Mouse (Mus musculus) megakaryocyte, adult 5-6 weeks (primary cell): ENCODE results near the gene Cpz. TPM values are rescaled to one million over a fixed set of nuclear protein-coding genes. Genes with fewer than 3 reads are reported as not detected.
A peak's percentile ranks its signal among the peaks of the same experiment; 100 is the strongest.

Experiments
- ATAC-seq: 2 replicates; pipeline ENCODE4 v1.8.0; 2016; ENCODE audit warnings: mild to moderate bottlenecking, inconsistent platforms; ENCODE audit not compliant: poor library complexity, severe bottlenecking
- total RNA-seq, 2 experiments: library from RNA; stranded (forward) in 1 of 2; stranded (reverse) in 1 of 2; fragments of 153-499, 151-499 nt in 1 of 2; fragments of 221-1000, 200-1000 nt in 1 of 2; gene quantifications; 2 replicates each; pipeline versions ENCODE4 v1.2.3 to v1.2.4; 2015 to 2017

Cpz gene
- total RNA-seq, 2 experiments from 2014 or later: not detected

DNA sequence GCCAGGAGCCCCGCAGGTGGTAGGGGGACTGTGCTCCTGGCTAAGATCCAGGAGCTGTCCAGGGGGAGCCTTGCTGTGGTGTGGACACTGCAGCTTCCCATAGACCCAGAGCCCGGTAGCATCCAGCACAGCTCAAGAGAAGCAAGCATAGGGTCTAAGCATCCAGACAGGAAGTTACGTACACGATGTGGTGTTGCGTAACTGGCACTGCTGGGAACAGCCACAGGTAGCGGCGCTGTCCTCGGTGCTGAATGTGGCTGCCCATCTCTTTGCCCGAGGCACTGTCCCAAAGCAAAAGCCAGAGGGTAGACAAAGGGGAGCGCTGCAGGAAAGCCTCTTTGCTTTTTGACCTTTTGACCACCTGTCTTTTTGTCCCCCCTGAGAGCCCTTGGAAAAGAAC is 6.1 kb upstream of the Cpz start:
- no peak for ATAC-seq

DNA sequence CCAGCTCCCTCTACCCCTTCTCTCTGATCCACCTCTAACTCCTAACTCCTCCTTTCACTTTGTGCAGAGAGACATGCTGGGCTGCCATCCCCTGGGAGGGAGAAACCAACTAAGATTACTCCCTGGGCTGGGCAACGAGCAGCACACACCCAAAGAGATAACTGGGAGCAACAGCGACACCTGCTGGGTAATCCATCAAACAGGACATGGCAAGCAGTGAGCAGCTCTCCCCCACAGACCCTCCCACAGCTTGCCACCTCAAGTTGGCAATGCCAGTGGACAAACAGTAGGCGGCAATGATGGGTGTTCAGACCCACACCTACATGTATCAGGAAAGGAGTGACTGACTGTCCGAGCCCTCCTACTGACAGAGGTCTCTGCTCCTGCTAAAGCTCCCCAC is 4.9 kb upstream of the Cpz start:
- ATAC-seq: no peak

DNA sequence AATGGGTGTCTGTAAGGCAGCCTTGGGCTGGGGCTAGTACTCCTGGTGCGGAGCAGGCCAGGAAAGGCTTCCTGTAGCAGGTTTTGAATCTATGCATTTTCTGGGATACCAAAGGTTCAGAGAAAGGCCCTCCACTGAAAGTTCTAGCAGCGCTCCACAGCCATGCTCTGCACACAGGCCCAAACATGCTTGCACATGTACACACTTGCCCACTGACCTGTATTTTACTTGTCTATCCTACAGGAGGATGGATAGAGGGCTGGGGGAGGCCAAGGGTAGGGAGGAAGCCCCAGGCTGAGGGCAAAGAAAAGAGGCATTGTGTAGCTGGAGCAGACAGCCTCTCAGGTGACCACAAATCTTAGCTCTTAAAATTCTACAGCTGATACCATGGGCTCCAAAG is 1.1 kb downstream of the Cpz start:
- ATAC-seq: no peak

DNA sequence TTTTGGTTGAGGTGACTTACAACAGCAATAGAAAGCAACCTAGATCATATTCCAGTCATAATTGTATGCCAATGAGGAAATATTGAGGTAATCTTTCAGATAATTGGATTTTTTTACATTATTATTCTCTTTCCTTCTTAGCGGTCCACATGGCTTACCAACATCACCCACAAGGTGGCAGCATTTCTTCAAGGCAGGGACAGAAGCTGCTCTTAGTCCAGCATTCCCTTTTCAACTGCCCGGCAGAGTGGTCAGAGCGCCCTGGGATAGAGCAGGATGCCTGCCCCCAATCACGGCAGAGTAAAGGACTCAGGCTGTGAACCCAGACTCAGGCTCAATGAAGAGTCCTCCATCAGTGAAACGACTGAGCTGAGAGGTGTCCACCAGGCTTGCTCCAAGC is 1.8 kb downstream of the Cpz start:
- ATAC-seq: no peak

DNA sequence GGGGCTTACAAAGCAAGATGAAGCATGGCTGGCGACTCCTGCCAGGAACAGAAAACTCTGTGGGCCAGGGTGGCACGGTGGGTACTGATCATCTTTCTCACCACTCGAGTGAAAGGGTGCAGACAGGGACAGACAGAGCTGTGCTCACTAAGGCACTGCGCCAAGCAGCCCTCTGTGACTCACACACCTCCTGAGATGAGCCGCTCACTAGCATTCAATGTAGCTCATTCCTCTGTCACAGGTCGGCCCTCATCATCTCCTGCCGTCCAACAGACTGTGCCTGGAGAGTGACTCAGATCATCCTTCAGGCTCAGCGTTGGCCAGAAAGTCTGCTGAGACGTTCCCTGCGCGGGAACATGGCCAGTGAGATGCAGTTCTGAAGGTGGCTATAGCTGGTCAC is 8.7 kb downstream of the Cpz start:
- ATAC-seq: no peak

DNA sequence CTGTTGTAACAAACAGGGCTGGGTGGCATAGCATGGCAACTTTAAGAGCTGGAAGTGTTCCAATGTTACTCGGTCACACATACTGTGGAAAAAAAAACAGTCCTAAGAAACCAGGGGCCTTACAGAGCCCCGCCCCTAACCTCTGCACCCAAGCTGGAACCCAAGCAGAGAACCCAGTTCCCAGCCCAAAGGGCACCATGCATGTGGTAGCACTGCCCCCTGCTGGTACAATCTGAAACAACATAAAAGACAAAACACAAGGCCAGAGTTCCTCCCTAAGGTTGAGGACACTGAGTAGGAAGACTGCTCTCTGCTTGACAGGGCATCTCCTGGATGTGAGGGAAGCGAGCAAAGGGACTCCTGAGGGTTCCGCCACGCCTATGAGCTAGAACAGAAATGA is 14.9 kb downstream of the Cpz start:
- no peak for ATAC-seq

DNA sequence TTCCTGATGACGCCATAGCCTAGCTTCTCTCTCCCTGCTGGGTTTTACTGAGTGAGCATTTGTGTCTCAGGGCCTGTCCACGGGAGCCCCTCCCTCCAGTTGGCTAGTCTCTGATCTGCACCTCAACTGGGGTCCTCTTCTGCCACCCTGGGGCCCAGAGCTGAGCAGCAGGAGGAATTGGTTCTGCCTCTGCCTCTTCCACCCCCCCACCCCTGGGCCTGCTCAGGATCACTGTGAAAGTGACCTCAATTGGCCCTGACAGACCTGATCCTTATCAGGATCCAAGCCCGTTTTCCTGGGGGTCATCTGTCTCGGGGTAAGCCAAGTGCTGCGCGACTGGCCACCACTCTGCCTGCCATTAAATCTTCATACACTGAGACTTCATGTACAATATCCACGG is 20.5 kb downstream of the Cpz start:
- no peak for ATAC-seq

DNA sequence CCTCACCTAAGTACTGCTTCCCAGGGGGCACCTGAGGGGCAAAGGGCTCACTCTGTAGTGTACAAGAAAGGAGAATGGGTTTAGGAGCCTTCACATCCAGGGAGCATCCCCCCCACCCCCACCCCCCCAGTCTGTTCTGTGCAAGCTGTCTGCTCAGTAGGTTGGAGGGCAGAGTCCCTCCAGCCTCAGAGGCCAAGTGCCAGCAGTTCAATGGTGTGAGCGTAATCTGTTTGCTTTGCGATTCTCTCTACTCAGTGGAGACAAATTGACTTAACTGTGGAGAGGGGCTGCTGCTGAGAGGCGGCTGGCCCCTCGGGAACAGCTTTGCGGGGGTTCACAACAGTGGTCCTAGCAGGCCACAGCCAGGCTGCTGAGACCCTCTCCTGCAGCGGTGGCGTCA is 28.2 kb downstream of the Cpz start:
- no peak for ATAC-seq

DNA sequence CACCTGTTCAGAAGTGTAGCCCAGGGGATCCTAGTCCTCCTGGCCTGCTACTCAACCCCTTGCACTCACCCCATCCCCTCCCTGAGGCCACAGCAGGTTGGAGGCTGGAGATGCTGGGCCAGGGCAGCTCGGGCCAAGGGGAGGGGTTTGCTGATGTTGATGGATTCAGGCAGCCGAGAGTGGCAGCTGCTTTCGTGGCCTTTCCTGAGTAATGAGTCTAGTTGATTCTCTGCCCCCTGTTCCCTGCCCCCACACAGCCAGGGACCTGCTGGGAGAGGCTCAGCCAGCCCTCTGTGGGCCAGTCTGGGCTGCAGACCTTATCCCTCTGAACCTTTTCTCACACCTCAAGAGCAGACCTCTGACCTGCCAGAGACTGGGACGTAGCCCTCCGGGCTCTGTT is 29.5 kb downstream of the Cpz start:
- no peak for ATAC-seq

DNA sequence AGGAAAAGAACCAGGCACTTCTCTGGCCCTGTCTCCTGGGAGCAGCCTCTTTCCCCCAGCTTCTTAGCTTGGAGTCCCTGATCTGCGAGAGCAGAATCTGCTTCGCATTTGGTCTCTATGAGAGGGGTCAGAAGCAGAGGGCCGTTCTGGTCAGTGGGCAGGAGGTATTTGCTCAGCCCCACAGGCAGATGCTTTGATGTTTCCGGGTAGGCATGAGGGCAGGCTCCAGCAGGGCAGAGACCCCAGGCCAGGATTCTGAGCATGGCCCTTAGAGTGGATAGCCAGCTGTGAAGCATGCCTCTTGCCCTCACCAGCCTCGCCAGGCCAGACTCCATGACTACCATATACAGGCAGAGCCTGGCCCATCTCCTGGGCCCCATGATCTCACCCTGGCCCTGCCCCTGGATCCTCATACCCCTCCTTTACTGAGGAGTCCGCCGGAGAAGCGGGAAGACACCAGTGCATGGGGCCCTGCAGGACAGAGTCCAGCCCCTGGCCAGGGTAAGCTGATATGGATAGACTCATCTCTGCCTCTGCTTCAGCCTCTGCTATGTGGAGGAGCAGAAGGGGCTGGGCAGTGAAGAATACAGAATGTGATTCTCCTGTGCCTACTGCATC is 30.6 kb downstream of the Cpz start:
- ATAC-seq: no peak

DNA sequence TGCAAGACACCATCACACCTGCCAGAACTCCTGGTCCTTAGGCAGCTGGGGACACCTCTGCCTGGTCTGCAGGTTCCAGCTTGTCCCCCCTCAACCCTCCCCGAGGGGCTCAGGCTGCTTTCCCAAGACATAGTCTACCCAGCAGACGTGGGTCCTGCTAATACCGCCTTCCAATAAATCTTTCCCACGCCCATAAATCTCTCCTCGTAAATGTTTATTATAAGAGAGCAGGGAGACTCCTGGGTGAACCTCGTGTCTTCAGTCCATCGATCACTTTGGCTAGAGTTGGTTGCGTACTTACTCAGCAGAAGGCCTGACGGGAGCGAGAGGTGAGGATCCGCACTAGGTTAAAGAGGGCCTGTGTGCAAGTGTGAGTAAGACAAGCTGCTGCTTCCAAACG is 31.7 kb downstream of the Cpz start:
- ATAC-seq: no peak

DNA sequence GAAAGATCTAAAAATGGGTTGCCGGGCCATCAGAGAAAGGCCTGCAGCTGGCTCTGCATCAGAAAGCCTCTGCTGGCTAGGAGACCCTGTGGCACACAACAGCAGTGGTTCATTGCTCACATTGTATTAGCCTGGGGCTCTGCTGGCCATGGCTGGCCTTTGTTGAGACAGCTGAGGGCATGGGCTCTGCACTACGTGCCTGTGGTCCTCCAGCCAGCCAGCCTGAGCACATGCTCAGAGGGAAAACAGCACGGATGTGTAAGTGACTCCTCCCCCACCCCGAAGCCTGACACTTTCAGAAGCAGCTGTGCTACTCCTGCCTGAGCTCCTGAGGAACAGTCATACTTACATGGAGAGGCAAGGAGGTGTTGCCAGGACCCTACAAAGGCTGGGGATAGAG is 46.0 kb downstream of the Cpz start:
- ATAC-seq: no peak

DNA sequence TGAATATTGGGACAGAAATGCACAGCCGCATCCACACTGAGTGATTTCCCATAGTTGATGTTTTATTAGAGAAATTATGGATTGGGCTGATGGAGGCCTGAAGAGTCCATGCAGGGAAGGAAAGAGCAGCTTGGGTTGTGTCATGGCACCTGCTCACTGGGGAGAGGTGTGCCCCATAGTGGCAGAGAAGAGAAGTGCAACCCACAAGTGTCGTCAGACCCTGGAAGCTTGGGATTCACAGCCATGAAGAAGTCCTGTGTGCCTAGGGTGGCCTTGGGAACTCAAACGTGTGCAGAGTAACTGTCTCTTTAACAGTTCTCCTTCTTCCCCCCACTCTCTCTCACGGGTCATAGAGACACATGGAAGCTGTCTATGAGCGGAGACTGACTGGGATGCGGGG is 50.3 kb downstream of the Cpz start:
- ATAC-seq: no peak

DNA sequence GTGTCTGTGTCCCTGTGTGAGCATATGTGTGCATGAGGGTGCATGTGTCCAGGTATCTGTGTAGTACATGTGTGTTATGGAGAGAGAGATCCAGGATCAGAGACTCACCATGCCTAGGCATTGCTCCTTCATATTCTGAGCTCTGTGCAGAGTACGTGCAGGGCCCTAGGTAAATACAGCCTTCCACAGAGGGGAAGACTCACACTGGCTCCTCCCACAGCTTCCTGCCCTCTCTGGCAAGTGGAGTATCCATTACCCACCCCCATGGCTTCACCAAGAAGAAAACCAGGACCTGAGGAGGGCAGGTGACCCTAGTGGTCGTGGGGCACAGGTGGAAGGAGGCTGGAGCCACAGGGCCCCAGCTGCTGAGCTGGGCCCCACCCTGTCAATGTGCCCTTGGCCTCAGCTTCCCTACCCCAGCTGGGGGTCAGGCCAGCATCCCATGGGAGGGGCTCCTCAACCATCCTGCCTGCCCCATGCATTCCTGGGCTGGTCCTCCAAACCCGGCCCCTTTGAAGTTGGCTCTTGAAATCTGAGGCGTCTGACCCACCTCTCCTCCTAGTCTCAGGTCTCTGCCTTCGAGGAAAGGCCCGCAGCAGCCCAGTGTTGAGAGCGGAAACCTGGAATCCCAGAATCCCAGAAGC is 54.5 kb downstream of the Cpz start:
- ATAC-seq: no peak

DNA sequence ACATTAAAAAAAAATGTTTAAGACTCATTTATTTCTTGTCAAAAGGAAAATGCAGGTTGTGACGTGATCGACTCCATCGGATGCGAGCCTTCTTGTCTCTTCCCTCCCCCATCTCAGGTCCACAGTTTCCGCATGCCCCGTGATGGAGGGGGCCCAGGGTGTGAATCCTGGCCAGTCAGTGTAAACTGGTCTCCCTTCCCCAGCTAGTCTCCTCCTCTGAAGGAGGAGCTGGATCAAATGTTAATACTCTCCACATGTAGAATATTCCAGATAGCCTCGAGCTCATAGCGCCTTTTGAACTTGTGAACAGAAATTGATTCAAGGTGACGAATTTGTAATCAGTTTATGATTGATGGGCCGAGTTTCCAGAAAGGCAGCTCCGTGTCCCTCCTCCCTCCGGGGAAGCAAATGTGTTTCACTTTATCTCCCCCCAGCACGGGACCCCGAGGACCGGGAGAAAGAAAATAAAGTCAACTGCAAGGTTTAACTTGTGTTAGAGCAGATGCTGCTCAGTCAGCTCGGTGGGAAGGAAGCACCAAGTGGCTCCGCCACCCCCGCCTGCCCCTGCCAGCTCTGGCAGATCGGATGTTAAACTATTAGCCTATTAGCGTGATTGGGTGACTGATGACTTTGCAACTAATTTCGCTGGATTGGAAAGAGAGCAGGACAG is 59.4 kb downstream of the Cpz start:
- ATAC-seq: no peak

DNA sequence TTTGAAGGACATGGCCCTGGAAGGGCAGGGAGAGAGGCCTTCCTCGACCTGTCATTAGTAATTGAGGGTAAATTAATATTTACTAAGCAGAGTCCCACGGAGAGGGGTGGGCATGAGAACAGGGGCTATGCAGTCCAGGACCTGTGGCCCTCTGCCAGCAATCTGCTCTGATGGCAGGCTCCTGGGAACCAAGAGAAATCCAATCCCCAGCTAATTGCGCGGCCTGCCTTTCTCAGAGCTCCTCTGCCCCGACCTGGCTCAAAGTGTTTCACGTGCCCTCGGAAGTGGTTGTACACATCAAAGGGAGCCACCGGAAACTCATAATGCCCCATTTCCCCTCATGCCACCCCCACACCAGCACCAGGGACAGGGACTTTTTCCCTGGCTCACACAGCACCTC is 63.4 kb downstream of the Cpz start:
- 0 out of 2 replicates have a peak, but pooled peaks have one; percentile 12 for ATAC-seq

DNA sequence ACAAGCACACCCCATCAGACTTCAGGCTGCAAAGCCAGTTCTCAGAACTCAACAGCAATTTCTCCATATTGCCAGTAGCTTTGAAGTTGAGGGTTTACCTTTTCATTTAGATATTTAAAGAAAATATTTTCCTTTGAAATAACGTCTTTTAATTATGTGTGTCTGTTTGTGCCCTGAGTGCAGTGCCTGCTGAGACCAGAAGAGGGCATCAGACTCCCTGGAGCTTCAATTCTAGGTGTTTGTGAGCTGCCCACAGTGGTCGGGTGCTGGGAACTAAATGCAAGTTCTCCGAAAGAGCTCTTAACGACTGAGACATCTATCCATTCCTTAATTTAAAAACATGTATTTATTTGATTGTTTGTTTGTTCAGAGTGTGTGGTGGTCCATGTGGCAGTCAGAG is 65.7 kb downstream of the Cpz start:
- no peak for ATAC-seq

DNA sequence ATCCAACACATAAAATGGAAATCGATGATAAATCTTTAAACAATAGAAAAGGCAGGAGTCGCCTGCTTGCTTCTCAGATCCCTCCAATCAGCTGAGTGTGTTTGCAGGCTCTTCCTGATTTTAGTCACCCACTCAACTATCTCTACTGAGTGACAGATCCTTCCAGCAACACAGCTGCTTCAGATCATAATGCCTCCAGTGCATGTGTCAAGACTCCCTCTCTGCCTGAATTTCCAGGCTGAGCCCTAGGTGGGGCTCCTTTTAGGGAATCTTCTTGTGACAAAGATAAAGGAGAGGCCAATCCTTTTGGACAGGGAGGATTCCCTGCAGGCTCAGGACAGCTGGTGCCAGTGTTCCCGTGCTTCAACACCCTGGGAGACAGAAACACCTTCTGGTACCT is 67.2 kb downstream of the Cpz start:
- no peak for ATAC-seq

DNA sequence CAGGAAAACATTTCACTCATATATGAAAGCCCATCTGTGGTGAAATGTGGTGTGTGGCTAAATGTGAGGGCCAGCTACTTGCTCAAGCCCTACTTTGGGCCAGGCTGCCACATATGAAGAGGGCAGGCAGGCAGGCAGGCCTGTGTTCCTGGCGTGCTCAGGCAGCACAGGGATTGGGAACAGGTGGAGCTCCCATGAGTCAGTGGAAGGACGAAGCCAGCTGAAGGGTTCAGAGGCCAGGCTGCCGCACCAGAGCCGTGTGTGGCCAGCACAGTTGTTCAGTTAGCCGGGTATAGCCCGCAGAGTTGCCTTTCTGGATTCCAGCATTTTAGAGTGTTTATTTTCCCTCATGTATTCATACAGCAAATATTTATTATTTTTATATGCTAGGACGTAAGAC is 68.1 kb downstream of the Cpz start:
- ATAC-seq: no peak

DNA sequence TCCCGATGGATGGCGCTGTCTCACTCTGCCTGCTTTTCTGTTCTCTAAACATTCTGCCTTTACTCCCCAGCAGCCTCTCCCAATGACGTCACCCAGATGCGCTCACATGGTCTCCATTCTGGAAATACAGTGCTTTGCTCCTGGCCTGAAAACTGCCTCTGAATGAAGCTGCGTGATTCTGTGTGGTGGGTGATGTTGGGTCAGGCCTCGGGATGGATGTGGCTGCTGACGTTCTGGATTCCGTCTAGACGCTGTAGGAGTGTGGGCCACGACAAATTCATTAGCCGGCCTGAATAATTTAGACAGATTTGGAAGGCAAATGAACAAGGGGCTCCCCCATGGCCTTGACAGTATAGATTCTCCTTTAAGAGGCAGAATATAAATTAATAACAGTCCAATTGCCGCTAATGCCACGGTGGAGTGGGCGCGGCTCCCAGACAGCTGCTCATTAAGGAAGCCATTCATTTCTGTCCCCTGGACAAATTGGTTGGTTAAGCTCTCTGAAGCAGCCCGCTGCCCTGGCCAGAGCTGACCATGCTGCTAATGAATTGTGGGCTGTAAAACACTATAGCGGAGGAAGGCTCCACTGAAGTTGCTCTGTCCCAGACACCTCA is 71.2 kb downstream of the Cpz start:
- ATAC-seq: no peak
